In the genomic region with DNA sequence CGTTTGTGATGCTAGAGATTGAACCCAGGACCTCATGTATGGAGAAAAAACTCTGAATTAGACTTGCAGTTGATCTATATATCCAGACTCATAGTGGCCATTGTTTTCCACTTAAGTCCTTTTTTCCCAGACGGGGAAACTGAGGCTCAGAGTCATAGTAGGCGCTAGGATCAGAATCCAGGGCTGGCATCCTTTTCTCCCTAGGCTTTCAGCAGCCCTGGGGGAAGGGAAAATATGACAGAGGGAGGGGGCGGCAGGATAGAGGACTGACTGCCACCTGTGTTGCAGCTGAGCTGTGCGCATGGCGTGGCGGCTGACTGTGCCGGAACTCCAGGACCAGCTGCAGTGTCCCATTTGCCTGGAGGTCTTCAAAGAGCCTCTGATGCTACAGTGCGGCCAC, we compare ENCODE assay signal across 19 mouse cellular contexts. TPM values are rescaled to one million over a fixed set of nuclear protein-coding genes. Genes with fewer than 3 reads are reported as not detected.
"Had no signal": no experiment of that assay in that cellular context is flagged by ENCODE, and none has a peak within 500 bp of the region (broad histone marks: within the 10 kb centered on the region; RNA-seq: fewer than 3 reads in every experiment).

A gene (plus strand): TSS at position 301 of the 400 bp plus-strand sequence.

- ATAC-seq: lung, postnatal 0 days had no signal

- H3K4me2 ChIP-seq: kidney, embryonic 15.5 days; liver, embryonic 11.5 days; liver, embryonic 15.5 days; neural tube, embryonic 12.5 days had no signal

- H3K4me1 ChIP-seq: kidney, embryonic 15.5 days; liver, embryonic 15.5 days; neural tube, embryonic 12.5 days had no signal

- H3K9ac ChIP-seq: kidney, embryonic 15.5 days; liver, embryonic 15.5 days; neural tube, embryonic 12.5 days had no signal

- H3K36me3 ChIP-seq: kidney, embryonic 15.5 days; liver, embryonic 15.5 days; neural tube, embryonic 12.5 days had no signal

- H3K27ac ChIP-seq: kidney, embryonic 15.5 days; liver, embryonic 15.5 days; neural tube, embryonic 12.5 days had no signal

- H3K4me3 ChIP-seq: kidney, embryonic 15.5 days; liver, embryonic 15.5 days; neural tube, embryonic 12.5 days had no signal

- H3K9me3 ChIP-seq: liver, embryonic 15.5 days had no signal

- DNase-seq: kidney, adult 2 months; layer of hippocampus, adult 9-11 months; layer of hippocampus, postnatal 36 days; lung, adult 2 months; lung, postnatal 36 days; midbrain, embryonic 14.5 days had no signal

RNA-seq across cellular contexts. Expression of the gene that starts here (rescaled TPM):
- total RNA-seq: layer of hippocampus, adult 18-20 months; layer of hippocampus, postnatal 36 days; left cerebral cortex, adult 8-10 months; left cerebral cortex, postnatal 25 days; megakaryocyte progenitor cell, adult 5-6 weeks; monocyte, adult 5-6 weeks; neutrophil, adult 5-6 weeks had no signal
- polyA plus RNA-seq: kidney, embryonic 15.5 days; limb, embryonic 14.5 days; liver, embryonic 11.5 days; liver, embryonic 15.5 days; lung, adult 2 months; lung, postnatal 0 days; midbrain, embryonic 14.5 days; neural tube, embryonic 12.5 days; stomach, embryonic 14.5 days had no signal
